Mouse (Mus musculus) liver, postnatal 0 days (tissue): ENCODE measurements around the gene Gal3st2.
"Not testable (repeated sequence)": the region's sequence is repeated elsewhere in the genome, so short reads cannot be mapped to it uniquely, and the experiment has no call there.

Source experiments
- CTCF ChIP-seq: sonication (generic); IDR thresholded peaks from 2 replicates; pipeline ENCODE4 v1.5.1; 2016; ENCODE audit warnings: antibody characterized with exemption, low read depth
- EP300 ChIP-seq: IDR thresholded peaks from 2 replicates; pipeline ENCODE4 v1.6.1; 2016; ENCODE audit warnings: antibody characterized with exemption, low read depth, mild to moderate bottlenecking

GRCm38 (mm10) chr1:93881778-93882177 is 20.7 kb downstream of the Gal3st2 start:
- TF ChIP-seq CTCF, EP300: not testable (repeated sequence)
